Mouse (Mus musculus) kidney, postnatal 4 days (tissue): ENCODE measurements at regions not wholly inside any gene's neighbourhood (a gene's known extent, or its start where the extent isn't known, plus 50 kb on each side); places are given as distances from the start of the nearest gene placed in this dataset.

ENCODE experiments used
- DNase-seq, 2 experiments: peaks; one replicate each; pipeline ENCODE4 v3.0.0; 2021; ENCODE audit warnings: mixed read lengths in 2 of 2

DNA sequence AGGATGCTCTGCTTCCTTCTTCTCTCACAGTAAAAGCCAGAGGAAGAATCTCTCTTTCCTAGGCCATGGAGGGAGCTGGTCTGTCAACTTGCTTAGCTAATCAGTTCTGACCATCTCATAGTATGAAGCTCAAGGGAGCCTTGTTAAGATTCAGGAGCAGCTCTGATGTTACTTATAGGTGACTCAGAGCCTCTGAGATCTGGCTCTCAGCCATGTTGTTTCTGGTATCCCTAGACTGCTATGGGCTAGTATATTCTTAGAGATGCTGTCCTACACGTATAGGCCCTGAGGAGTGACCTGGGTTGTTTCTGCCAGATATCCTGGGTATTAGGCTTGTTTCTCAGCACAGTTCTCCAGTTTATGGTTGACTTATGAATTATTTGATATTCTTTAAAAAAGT is 160.9 kb downstream of the 4930564D02Rik start:
- DNase-seq, result no peak

DNA sequence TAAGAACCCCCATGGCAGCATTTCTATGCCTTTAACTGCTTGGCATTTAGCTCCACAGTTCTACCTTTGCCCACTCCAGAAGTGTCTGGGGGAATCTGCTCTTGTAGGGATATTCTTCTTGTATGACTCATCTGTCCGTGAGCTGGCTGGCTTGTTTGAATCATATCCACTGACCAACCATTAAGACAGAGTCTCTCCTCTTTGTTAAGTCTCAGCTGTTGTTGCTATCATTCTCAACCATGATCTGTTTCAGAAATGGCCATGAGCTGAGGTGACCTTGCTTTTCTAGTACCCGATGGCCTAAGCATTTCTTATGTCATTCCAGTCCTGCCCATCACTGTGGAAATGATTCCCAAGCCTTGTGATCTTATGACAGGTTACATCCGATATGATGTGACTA is 161.8 kb downstream of the 4930564D02Rik start:
- DNase-seq, result no peak

- no peak for DNase-seq
Observed at GRCm38 (mm10) chr3:105241048-105241447, 174.4 kb downstream of the 4930564D02Rik start.

DNA sequence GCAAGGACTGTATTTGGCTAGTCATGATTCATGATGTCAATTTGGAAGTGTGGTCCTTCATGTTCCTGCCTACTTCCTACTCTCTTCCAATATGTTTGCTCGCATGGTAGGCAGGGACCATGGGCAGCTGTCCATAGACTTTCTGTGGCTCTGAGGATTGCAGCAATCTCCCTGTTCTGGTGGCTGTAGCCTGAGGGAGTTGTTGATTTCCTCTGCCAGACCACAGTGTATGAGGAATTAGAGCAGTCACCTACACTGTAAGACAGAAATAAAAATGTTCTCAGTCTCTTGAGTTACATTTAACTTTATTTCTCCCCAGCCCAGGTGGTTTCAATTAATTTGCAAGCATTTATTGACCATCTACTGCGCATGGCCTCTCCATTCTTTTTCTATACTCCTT is 190.5 kb downstream of the 4930564D02Rik start:
- no peak for DNase-seq

- DNase-seq, result peak; percentile 89
Observed at GRCm38 (mm10) chr3:105275241-105275640, 176.9 kb upstream of the Kcnd3 start.

DNA sequence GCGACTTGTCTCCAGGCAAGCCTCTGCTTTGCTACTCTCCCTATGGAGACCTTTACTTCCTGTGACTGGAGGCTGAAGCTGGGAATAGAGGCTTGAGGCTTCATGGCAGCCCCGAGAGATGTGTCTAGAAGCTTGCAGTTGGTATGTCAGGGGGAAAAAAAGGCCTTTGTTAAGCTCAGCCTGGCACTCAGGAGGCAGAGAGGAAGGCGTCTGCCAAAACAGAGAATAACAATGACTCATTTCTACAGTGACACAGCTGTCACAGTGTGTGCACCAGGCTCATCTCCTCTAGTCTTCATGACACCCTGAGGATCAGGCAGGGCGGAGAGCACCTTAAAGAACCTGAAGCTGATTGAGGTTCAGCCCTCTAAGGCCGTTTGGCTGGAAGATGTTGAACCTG is 171.2 kb upstream of the Kcnd3 start:
- no peak for DNase-seq

GRCm38 (mm10) chr3:105281686-105282085 is 170.4 kb upstream of the Kcnd3 start:
- no peak for DNase-seq

DNA sequence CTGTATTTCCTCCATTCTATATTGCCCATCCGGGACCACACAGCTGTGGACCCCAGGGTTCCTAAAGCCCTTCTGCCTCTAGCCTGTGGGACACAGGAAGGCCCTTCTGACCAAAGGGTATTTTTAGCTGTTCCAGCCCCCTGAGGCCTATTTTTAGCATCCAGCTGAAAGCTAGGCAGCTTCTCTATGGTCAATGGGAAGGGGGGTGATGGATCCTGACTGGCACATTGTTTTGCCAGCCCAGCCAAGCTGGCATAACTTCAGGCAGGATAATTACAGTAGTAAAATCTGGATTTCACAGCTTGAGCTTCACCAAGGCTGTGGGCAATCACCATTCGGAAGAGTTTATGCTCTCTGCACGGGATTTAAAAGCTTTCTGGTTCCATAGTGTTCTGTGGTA is 153.9 kb upstream of the Kcnd3 start:
- no peak for DNase-seq

DNA sequence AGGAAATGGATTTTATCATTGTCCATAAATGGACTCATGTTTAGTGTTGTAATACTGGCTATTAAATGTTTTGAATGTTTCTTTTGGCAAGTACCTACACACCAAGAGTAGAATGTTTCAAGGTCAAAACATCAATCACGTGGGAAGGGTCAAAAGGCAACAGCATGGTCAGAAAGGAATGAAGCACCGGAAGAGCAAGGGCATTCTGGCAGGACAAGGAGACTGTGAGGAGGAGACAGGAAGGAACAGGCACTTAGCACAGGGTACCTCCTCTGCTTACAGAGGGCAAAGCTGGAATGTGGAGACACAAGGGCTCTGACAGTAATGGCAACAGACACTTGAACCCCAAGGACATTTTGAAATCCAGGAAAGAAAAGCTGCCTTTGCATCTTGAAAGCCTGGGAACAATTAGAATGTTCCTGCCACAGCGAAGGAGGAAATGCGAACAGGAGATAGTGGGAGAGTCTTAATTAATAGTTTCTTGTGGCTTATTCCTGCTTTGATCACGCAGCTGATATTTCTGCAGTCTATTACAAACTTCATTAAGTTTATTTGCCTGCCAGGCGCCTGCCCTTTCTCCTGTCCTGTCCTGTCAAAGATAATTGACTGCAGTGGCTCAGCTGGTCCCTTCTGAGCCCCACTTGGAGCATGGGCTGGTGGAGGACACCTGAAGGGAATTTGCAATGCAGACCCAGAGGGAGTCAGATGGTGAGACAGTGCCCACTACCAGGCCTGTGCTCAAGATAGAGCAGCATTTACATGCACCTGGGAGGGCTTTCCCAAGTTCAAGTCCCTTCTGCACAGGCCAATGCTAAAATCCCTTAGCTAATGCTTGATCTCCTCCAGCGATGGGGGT is 151.2 kb upstream of the Kcnd3 start:
- peak in 1 of 2 experiments; percentile 12 for DNase-seq

DNA sequence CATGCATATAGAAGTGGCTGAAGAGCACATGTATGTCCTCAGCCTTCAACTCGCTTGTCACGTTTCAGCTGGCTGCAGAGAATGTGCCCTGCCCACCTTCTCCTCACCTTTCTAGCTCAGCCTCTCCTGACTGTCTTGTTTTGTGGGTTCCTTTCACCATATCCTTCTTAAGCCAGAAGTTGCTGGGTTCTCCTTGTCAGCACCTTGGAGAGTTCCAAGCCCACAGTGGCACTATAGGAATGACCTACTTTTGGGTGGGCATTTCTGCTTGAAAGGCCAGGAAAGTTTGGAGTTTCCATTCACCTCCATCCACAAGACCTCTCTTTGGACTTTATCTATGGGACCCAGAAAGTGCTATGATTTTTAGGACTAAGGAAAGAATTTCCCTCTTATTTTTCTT is 144.5 kb upstream of the Kcnd3 start:
- DNase-seq, result peak; percentile 57 to 61

DNA sequence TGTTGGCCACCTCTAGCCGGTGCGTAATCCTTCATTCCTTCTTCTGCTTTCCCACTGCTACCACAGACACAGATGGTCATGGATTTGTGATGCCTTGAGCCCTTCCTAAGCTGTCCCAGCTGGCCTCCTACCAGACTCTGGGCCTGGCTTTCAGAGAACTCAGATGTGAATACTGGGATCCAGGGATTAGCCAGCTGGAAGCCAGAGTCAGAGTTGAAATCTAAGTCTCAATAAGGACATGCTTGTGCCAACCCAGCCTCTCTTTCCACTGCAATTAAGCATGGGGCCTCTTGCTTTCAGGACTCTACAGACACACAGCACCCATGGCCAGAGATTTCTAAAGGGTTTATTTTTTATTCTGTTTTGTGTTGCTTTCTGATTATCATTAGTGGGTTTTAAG is 143.1 kb upstream of the Kcnd3 start:
- no peak for DNase-seq

DNA sequence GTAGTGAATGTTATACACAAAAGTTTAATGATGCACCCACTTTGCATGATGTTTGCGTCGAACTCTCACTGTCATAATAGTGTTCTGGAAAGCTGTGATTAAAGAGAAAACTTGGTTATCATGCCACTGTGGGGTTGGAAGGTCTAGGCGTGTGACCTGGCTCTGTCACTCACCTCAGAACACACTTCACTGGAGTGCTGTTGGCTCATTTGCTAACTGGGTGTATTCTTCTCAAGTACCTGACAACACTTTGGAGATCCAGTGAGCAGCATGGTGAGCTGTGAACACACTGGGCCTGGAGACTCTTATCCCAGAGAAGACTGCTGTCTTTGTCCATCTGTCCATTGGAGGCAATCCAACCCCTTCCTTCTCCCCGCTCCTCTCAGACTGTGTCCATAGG is 98.9 kb upstream of the Kcnd3 start:
- DNase-seq, result no peak

- DNase-seq, result no peak
Observed at GRCm38 (mm10) chr3:105354123-105354931, 97.8 kb upstream of the Kcnd3 start.

GRCm38 (mm10) chr3:105357511-105357910 is 94.6 kb upstream of the Kcnd3 start:
- no peak for DNase-seq

- no peak for DNase-seq
Observed at GRCm38 (mm10) chr3:105359636-105360035, 92.5 kb upstream of the Kcnd3 start.

DNA sequence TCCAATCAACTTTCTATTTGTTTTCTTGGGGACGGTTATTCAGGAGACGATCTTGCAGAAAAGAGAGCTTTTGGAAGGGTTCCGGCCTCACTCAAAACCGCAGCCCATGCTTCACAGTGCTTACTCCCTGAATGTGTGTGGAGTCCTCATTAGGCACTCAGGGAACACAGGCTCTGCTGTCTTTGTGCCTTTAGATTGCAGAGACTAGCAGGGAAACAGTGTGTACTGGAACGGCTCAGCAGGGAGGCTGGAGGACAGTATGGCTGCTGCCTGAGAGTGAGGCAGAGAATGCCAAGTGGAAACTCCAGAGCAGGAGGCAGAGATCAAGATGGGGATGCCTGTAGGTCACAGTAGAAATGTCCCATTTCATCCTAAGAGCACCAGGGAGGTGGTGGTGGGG is 87.4 kb upstream of the Kcnd3 start:
- DNase-seq, result no peak

DNA sequence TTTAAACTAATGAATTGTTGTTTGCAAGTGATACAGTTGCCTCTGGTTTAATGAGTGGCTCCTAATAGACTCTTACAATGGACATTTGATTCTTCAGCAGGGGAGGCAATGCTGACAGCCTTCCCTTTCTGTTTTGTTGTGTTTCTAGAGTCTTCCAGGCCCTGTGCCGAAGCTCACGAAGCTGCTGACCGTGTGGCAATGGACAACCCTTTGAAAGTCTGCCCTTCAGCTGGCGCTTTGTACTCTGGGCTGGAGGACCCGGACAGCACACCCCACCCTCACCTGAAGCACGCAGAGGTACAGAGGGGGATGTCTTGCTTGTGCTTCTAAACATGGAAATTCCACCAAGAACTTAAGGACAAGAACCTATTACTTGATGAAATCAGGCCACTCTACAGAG is 85.3 kb upstream of the Kcnd3 start:
- DNase-seq, result no peak

DNA sequence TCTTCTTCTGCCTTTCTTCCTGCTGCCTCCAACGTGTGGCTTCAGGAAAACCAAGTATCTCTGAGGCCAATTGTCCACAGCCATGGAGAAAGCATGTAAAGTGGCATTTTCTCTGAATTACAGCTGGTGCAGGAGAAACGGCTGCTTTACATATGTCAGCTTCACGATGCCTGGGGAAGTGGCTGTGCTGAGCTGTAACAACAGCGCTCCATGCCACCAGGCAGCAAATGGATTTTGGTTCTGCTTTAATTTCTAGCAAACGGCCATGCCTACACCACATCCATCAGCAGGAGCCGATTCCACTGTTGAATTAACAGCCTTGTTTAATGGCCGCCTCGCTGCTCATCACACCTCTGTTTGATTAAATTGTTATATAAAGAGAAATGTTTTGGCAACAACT is 84.2 kb upstream of the Kcnd3 start:
- no peak for DNase-seq

- peak in 1 of 2 experiments; percentile 34 for DNase-seq
Observed at GRCm38 (mm10) chr3:105372371-105372828, 79.7 kb upstream of the Kcnd3 start.

DNA sequence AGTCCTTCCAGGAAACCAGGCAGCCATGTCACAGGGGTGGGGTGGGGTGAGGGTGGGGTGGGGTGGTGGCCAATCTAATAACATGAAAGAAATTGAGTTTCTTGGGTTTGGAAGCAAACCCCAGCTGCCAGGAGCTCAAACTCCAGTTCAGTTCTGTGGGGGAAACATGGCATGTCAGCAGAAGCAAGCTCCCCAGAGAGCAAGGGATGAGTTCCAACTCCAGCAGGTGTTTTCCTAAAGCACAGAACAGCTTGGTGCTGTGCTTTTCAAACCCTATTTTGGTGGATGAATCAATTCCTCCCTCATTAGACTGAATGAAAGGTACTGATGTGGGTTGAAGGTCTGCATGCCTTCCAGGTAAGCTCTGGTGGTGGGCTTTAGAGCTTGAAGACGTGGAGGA is 77.8 kb upstream of the Kcnd3 start:
- DNase-seq, result no peak

GRCm38 (mm10) chr3:105374836-105375235 is 77.3 kb upstream of the Kcnd3 start:
- DNase-seq, result peak; percentile 29 to 34

- DNase-seq, result no peak
Observed at GRCm38 (mm10) chr3:105375383-105375782, 76.7 kb upstream of the Kcnd3 start.

GRCm38 (mm10) chr3:105375820-105376219 is 76.3 kb upstream of the Kcnd3 start:
- DNase-seq, result no peak

- no peak for DNase-seq
Observed at GRCm38 (mm10) chr3:105376346-105376745, 75.8 kb upstream of the Kcnd3 start.
